Mouse (Mus musculus) liver, adult 2 months (tissue): ENCODE data around the gene Amigo3.

Source experiments
- CTCF ChIP-seq: fragments of 200-500 bp; IDR thresholded peaks from 2 replicates; pipeline ENCODE4 v1.5.1; 2011; ENCODE audit warnings: low read depth, low read length, control low read depth
- POLR2A ChIP-seq: fragments of 200-500 bp; IDR thresholded peaks from 2 replicates; pipeline ENCODE4 v1.6.1; 2011; ENCODE audit warnings: low read length, control low read depth; ENCODE audit not compliant: insufficient read depth; ENCODE audit errors: extremely low read depth

GRCm38 (mm10) chr9:108055061-108055460 is 2.1 kb downstream of the Amigo3 start:
- TF ChIP-seq POLR2A (no peak), CTCF (no peak)
